Mouse (Mus musculus) midbrain, postnatal 0 days (tissue): Measurements from ENCODE around the gene Dlgap5. TPM values are rescaled to one million over a fixed set of nuclear protein-coding genes. Genes with fewer than 3 reads are reported as not detected.

Source experiments
- ATAC-seq: fragments of 200-750 bp; cut with Nextera tagmentation; 2 replicates; pipeline ENCODE4 v1.8.0; 2017; ENCODE audit warnings: moderate number of reproducible peaks, mild to moderate bottlenecking, moderate TSS enrichment, moderate library complexity; ENCODE audit not compliant: low FRiP score
- DNase-seq: peaks from one replicate; pipeline ENCODE4 v3.0.0-alpha.2; 2015; ENCODE audit warnings: low spot score
- H3K27ac ChIP-seq: fragments of 300-500 bp; sonication (generic); 2 replicates; pipeline ENCODE4 v1.5.1; 2014; ENCODE audit warnings: low read depth, mild to moderate bottlenecking, low read length, mixed read lengths
- H3K27me3 ChIP-seq: fragments of 300-500 bp; sonication (generic); 2 replicates; pipeline ENCODE4 v1.6.1; 2014; ENCODE audit warnings: low read length, control low read depth, mixed read lengths; ENCODE audit not compliant: insufficient read depth
- H3K36me3 ChIP-seq: fragments of 300-500 bp; sonication (generic); 2 replicates; pipeline ENCODE4 v1.6.1; 2014; ENCODE audit warnings: low read length, control low read depth, mixed read lengths; ENCODE audit not compliant: insufficient read depth
- H3K4me1 ChIP-seq: fragments of 300-500 bp; sonication (generic); 2 replicates; pipeline ENCODE4 v1.6.1; 2014; ENCODE audit warnings: mild to moderate bottlenecking, control low read depth, antibody characterized with exemption, low read length, mixed read lengths; ENCODE audit not compliant: insufficient read depth
- H3K4me2 ChIP-seq: fragments of 300-500 bp; sonication (generic); 2 replicates; pipeline ENCODE4 v1.6.1; 2014; ENCODE audit warnings: low read depth, mild to moderate bottlenecking, low read length, mixed read lengths; ENCODE audit not compliant: poor library complexity, severe bottlenecking
- H3K4me3 ChIP-seq: fragments of 300-500 bp; sonication (generic); 2 replicates; pipeline ENCODE4 v1.5.1; 2014; ENCODE audit warnings: low read depth, mild to moderate bottlenecking, low read length, moderate library complexity
- H3K9ac ChIP-seq: fragments of 300-500 bp; sonication (generic); replicated peaks from 2 replicates; pipeline ENCODE4 v1.6.1; 2014; ENCODE audit warnings: mild to moderate bottlenecking, low read length, moderate library complexity, mixed read lengths; ENCODE audit not compliant: poor library complexity, severe bottlenecking
- H3K9me3 ChIP-seq: fragments of 300-500 bp; sonication (generic); 2 replicates; pipeline ENCODE4 v1.6.1; 2016; ENCODE audit warnings: low read length, control low read depth
- CTCF ChIP-seq: IDR thresholded peaks from 2 replicates; pipeline ENCODE4 v1.5.1; 2016; ENCODE audit warnings: antibody characterized with exemption, mild to moderate bottlenecking
- WGBS: fragments of 180-500 bp; shearing (Covaris S2); extraction: QIAGEN DNeasy Blood & Tissue Kit; methylation state at CpG from one replicate; pipeline ENCODE4 v1.1.7; 2014; 5-methylcytosine and 5-hydroxymethylcytosine counted together
- polyA plus RNA-seq: library from polyadenylated mRNA; unstranded; fragments of >200 nt; fragmentation: Nextera tagmentation; extraction: Ambion mirVana; gene quantifications from 2 replicates; pipeline ENCODE4 v1.2.1, GENCODE M21; 2015
- total RNA-seq: library from RNA; depleted of rRNA; stranded (reverse); fragments of >200 nt; gene quantifications from 2 replicates; pipeline ENCODE4 v1.2.3, GENCODE M21; 2014

Dlgap5 gene
- total and polyA plus RNA-seq, 2 experiments from 2014 or later, result 1.7 to 2.2 TPM

DNA sequence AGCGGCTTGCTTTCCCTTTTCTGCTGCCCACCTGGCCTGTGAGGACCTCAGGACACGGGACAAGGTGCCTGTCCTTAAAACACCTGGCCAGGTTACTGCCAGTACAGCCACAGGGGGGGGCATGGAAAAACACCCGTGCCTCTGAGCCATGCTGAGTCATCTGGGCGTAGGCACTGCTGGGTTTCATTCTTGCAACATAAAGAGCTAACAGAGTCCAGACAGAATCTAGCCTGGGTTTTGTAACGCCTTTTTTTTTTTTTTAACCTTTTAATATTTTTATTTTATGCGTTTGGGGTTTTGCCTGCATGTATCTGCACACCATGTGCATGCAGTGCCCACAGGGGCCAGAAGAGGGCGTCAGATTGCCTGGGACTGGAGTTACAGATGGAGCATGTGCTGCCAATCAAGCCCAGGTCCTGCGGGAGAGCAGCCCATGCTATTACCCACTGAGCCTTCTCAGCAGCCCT, 64.1 kb downstream of the Dlgap5 start:
- no peak for DNase-seq
- no peaks in the 10 kb centered on the region for H3K9me3 ChIP-seq
- 63% methylated on average over 8 of the region's 8 CpGs for WGBS
- H3K4me2 ChIP-seq, result no peak overlapping the region
- TF ChIP-seq CTCF, result peak; percentile 36; the same call in 1 of the 2 replicates
- H3K27me3 ChIP-seq, result no peaks in the 10 kb centered on the region
- ATAC-seq, result no peak
- H3K4me1 ChIP-seq, result no peaks in the 10 kb centered on the region
- H3K4me3 ChIP-seq, result no peak overlapping the region
- no peak overlapping the region for H3K27ac ChIP-seq
- H3K36me3 ChIP-seq, result no peaks in the 10 kb centered on the region
- no peak overlapping the region for H3K9ac ChIP-seq

GRCm38 (mm10) chr14:47353240-47353639, 65.0 kb downstream of the Dlgap5 start:
- Histone ChIP-seq H3K27ac (no peak overlapping the region), H3K4me3 (no peak overlapping the region), H3K36me3 (no peaks in the 10 kb centered on the region), H3K9ac (no peak overlapping the region), H3K27me3 (no peaks in the 10 kb centered on the region), H3K4me2 (no peak overlapping the region), H3K4me1 (no peaks in the 10 kb centered on the region), H3K9me3 (no peaks in the 10 kb centered on the region)
- DNase-seq, result no peak
- TF ChIP-seq CTCF, result no peak
- WGBS, result 88% methylated on average over 4 of the region's 4 CpGs
- ATAC-seq, result no peak

DNA sequence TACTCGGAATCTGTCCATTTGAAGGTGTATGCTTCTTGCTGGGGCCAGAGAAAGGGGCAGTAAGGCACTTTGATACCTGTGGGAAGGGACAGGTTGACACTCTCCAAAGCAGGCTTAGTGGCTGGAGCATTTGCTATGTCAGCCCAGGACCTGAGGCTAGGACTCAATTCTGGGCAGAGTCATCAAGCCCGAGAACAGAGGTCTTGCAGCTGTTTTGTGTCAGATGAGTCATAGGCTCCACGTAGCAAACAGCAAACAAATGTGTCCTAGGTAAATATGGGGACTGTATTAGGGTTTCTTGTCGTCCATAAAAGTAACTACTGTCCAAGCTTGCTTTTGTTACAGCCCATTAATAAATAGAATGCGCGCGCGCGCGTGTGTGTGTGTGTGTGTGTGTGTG, 65.9 kb downstream of the Dlgap5 start:
- Histone ChIP-seq H3K4me1 (no peaks in the 10 kb centered on the region), H3K27ac (no peak overlapping the region), H3K27me3 (no peaks in the 10 kb centered on the region), H3K4me2 (no peak overlapping the region), H3K9me3 (no peaks in the 10 kb centered on the region), H3K9ac (no peak overlapping the region), H3K36me3 (no peaks in the 10 kb centered on the region), H3K4me3 (no peak overlapping the region)
- ATAC-seq (no peak), DNase-seq (no peak)
- 93% methylated on average over 10 of the region's 10 CpGs for WGBS
- no peak for TF ChIP-seq CTCF

GRCm38 (mm10) chr14:47350974-47351373, 67.2 kb downstream of the Dlgap5 start:
- H3K4me3 ChIP-seq, result no peak overlapping the region
- H3K9ac ChIP-seq, result no peak overlapping the region
- DNase-seq (no peak), ATAC-seq (no peak)
- no peak overlapping the region for H3K27ac ChIP-seq
- H3K4me2 ChIP-seq, result no peak overlapping the region
- no peaks in the 10 kb centered on the region for H3K9me3 ChIP-seq
- H3K4me1 ChIP-seq, result no peaks in the 10 kb centered on the region
- H3K36me3 ChIP-seq, result no peaks in the 10 kb centered on the region
- no peaks in the 10 kb centered on the region for H3K27me3 ChIP-seq
- 79% methylated on average over 2 of the region's 2 CpGs for WGBS
- no peak for TF ChIP-seq CTCF

DNA sequence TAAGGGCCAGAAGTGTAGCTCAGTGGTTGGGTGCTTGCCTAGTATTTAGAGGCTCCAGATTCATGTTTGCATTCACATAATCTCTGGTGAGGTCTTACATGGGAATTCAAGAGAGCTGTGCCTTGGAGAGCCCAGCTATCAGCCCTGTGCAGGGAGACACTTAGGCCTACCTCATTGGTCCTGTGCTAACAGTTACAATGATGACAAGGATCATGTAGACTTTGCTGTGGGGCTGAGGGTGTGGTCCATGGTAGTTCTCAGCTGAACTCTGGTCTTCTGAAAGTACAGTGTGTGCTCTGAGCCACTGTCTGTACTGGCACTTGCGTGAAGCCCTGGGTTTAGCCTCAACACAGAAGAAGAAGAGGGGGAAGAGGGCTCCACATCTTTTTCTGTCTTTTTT, 71.5 kb downstream of the Dlgap5 start:
- no peaks in the 10 kb centered on the region for H3K36me3 ChIP-seq
- WGBS, result 86% methylated on average over 1 of the region's 1 CpGs
- TF ChIP-seq CTCF, result no peak
- no peak overlapping the region for H3K27ac ChIP-seq
- no peaks in the 10 kb centered on the region for H3K9me3 ChIP-seq
- ATAC-seq, result no peak
- DNase-seq, result no peak
- H3K4me2 ChIP-seq, result no peak overlapping the region
- no peaks in the 10 kb centered on the region for H3K27me3 ChIP-seq
- no peak overlapping the region for H3K4me3 ChIP-seq
- no peak overlapping the region for H3K9ac ChIP-seq
- no peaks in the 10 kb centered on the region for H3K4me1 ChIP-seq

DNA sequence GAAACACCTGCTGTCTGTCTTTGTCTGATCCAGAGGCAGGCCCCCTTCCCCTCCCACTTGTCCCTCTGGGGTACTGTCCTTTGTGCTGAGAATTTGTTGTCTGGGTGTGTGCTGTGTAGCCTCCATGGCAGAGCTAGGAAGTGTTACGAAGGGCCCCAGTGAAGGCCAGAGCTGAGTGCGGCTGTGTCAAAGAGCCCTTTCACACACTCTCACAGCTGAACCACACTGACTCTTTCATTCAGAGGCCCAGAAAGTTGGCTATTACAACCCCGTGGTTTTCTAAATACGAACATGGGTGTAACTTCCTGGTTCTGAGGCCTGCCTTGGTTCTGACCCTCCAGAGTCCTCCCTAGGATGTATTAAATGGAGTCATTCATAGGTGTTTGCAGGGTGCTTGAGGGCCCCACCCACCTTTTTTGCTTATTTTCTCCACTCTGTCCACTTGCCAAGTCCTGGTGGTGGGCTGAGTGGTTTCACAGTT, 76.4 kb downstream of the Dlgap5 start:
- DNase-seq (peak; percentile 30), ATAC-seq (no peak)
- H3K4me3 ChIP-seq, result no peak overlapping the region
- no peaks in the 10 kb centered on the region for H3K36me3 ChIP-seq
- WGBS, result 55% methylated on average over 4 of the region's 4 CpGs
- H3K9me3 ChIP-seq, result no peaks in the 10 kb centered on the region
- no peaks in the 10 kb centered on the region for H3K27me3 ChIP-seq
- TF ChIP-seq CTCF, result no peak
- H3K9ac ChIP-seq, result no peak overlapping the region
- H3K4me2 ChIP-seq, result no peak overlapping the region
- no peak overlapping the region for H3K27ac ChIP-seq
- no peaks in the 10 kb centered on the region for H3K4me1 ChIP-seq
